Mouse (Mus musculus) retina, adult 2 months (tissue): Measurements from ENCODE around the gene Anp32a.

Source experiments
- DNase-seq: peaks from one replicate; pipeline ENCODE4 v3.0.0-alpha.2; 2012; ENCODE audit warnings: low read depth, low spot score

Gene Anp32a

GRCm38 (mm10) chr9:62345633-62346387 lies 4.7 kb downstream of the Anp32a start:
- DNase-seq: no peak

GRCm38 (mm10) chr9:62346388-62346679 lies 5.2 kb downstream of the Anp32a start:
- DNase-seq: no peak

GRCm38 (mm10) chr9:62347201-62347600 lies 6.1 kb downstream of the Anp32a start:
- DNase-seq: no peak

- no peak for DNase-seq
Observed at GRCm38 (mm10) chr9:62348050-62348449, 7.0 kb downstream of the Anp32a start.

- DNase-seq: no peak
Observed at GRCm38 (mm10) chr9:62348467-62348985, 7.4 kb downstream of the Anp32a start.

GRCm38 (mm10) chr9:62349250-62349649 lies 8.2 kb downstream of the Anp32a start:
- no peak for DNase-seq

GRCm38 (mm10) chr9:62350721-62351120 lies 9.6 kb downstream of the Anp32a start:
- no peak for DNase-seq

GRCm38 (mm10) chr9:62351200-62351599 lies 10.1 kb downstream of the Anp32a start:
- DNase-seq: no peak

- DNase-seq: no peak
Observed at GRCm38 (mm10) chr9:62353784-62354183, 12.7 kb downstream of the Anp32a start.

- DNase-seq: no peak
Observed at GRCm38 (mm10) chr9:62354838-62355719, 14.0 kb downstream of the Anp32a start.

- no peak for DNase-seq
Observed at GRCm38 (mm10) chr9:62355763-62356162, 14.7 kb downstream of the Anp32a start.

GRCm38 (mm10) chr9:62357593-62357992 lies 16.5 kb downstream of the Anp32a start:
- no peak for DNase-seq

GRCm38 (mm10) chr9:62358851-62359250 lies 17.8 kb downstream of the Anp32a start:
- no peak for DNase-seq

- no peak for DNase-seq
Observed at GRCm38 (mm10) chr9:62360889-62361288, 19.8 kb downstream of the Anp32a start.

GRCm38 (mm10) chr9:62362835-62363385 lies 21.8 kb downstream of the Anp32a start:
- DNase-seq: no peak

GRCm38 (mm10) chr9:62363619-62364018 lies 22.5 kb downstream of the Anp32a start:
- peak; percentile 76 for DNase-seq

- DNase-seq: no peak
Observed at GRCm38 (mm10) chr9:62364216-62364615, 23.1 kb downstream of the Anp32a start.

GRCm38 (mm10) chr9:62364831-62365230 lies 23.7 kb downstream of the Anp32a start:
- DNase-seq: no peak

GRCm38 (mm10) chr9:62365326-62366080 lies 24.4 kb downstream of the Anp32a start:
- DNase-seq: no peak

- DNase-seq: peak; percentile 90
Observed at GRCm38 (mm10) chr9:62366478-62367458, 25.7 kb downstream of the Anp32a start.
